Mouse (Mus musculus) lung, embryonic 16.5 days (tissue): ENCODE measurements around the gene Slc25a27. TPM values are rescaled to one million over a fixed set of nuclear protein-coding genes. Genes with fewer than 3 reads are reported as not detected.
A peak's percentile ranks its signal among the peaks of the same experiment; 100 is the strongest.

Experiments used
- ATAC-seq: fragments of 200-750 bp; cut with Nextera tagmentation; 2 replicates; pipeline ENCODE4 v1.8.0; 2017; ENCODE audit warnings: low read depth, mild to moderate bottlenecking, moderate library complexity
- H3K27ac ChIP-seq: fragments of 300-500 bp; sonication (generic); 2 replicates; pipeline ENCODE4 v1.5.1; 2014; ENCODE audit warnings: mild to moderate bottlenecking, control low read depth, low read length
- H3K27me3 ChIP-seq: fragments of 300-500 bp; sonication (generic); 2 replicates; pipeline ENCODE4 v1.6.1; 2014; ENCODE audit warnings: low read depth, low read length, mixed read lengths; ENCODE audit not compliant: control insufficient read depth, insufficient read depth
- H3K36me3 ChIP-seq: fragments of 300-500 bp; sonication (generic); 2 replicates; pipeline ENCODE4 v1.6.1; 2014; ENCODE audit warnings: low read length; ENCODE audit not compliant: control insufficient read depth, insufficient read depth
- H3K4me1 ChIP-seq: fragments of 300-500 bp; sonication (generic); replicated peaks from 2 replicates; pipeline ENCODE4 v1.6.1; 2014; ENCODE audit warnings: low read length, mixed read lengths; ENCODE audit not compliant: control insufficient read depth, insufficient read depth
- H3K4me2 ChIP-seq: fragments of 300-500 bp; sonication (generic); 2 replicates; pipeline ENCODE4 v1.6.1; 2014; ENCODE audit warnings: low read depth, low read length, control low read depth
- H3K4me3 ChIP-seq: fragments of 300-500 bp; sonication (generic); 2 replicates; pipeline ENCODE4 v1.5.1; 2014; ENCODE audit warnings: mild to moderate bottlenecking, low read length, control low read depth
- H3K9ac ChIP-seq: fragments of 300-500 bp; sonication (generic); 2 replicates; pipeline ENCODE4 v1.6.1; 2014; ENCODE audit warnings: low read length, control low read depth
- H3K9me3 ChIP-seq: fragments of 300-500 bp; sonication (generic); 2 replicates; pipeline ENCODE4 v1.6.1; 2016; ENCODE audit warnings: low read length; ENCODE audit not compliant: control insufficient read depth
- WGBS: fragments of 180-500 bp; shearing (Covaris S2); extraction: QIAGEN DNeasy Blood & Tissue Kit; methylation state at CpG from one replicate; pipeline ENCODE4 v1.1.7; 2014; 5-methylcytosine and 5-hydroxymethylcytosine counted together
- polyA plus RNA-seq: library from polyadenylated mRNA; unstranded; fragments of >200 nt; fragmentation: Nextera tagmentation; extraction: Ambion mirVana; gene quantifications from 2 replicates; pipeline ENCODE4 v1.2.1, GENCODE M21; 2015

The Slc25a27 gene
- polyA plus RNA-seq, 1 experiment from 2014 or later = 19.0 TPM

DNA sequence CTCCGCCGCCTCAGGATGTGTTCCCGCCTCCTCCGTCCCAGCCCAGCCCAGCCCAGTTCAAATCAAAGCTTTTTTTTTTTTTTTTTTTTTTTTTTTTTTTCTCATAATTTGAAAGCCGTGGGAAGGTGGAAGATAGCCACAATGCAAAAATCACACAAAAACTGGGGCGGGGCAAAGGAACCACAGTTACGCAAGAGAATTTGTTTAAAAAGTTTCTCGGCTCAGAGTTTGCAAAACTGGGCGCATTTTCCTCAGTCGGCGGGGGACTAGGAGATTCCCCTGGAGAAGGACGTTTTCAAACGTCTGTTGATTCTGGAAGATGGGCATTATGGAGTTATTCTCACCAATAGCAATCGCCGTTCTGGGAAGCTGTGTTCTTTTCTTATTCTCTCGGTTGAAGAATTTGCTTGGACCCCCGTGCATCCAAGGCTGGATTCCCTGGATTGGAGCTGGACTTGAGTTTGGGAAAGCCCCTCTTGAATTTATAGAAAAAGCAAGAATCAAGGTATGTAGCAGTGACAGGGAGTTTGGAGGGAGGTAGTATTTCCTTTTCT is 353 bp upstream of the Slc25a27 start, which contains the start of gene Cyp39a1:
Cyp39a1 (plus strand) TSS at position 136 of the 554 bp plus-strand sequence.
- peak within 1 kb of the TSS; percentile 76 for H3K27ac ChIP-seq
- H3K36me3 ChIP-seq = no peaks in the 10 kb centered on the region
- H3K9ac ChIP-seq = peak within 1 kb of the TSS; percentile 76
- H3K27me3 ChIP-seq = no peaks in the 10 kb centered on the region
- peak; percentile 9; the same call in 1 of the 2 replicates for ATAC-seq
- H3K4me2 ChIP-seq = peak within 1 kb of the TSS; percentile 81
- H3K4me3 ChIP-seq = peak within 1 kb of the TSS; percentile 76
- under 1% methylated on average over 17 of the region's 17 CpGs for WGBS
- H3K4me1 ChIP-seq = peaks cover 21% of the 10 kb centered on the region
- H3K9me3 ChIP-seq = no peaks in the 10 kb centered on the region

DNA sequence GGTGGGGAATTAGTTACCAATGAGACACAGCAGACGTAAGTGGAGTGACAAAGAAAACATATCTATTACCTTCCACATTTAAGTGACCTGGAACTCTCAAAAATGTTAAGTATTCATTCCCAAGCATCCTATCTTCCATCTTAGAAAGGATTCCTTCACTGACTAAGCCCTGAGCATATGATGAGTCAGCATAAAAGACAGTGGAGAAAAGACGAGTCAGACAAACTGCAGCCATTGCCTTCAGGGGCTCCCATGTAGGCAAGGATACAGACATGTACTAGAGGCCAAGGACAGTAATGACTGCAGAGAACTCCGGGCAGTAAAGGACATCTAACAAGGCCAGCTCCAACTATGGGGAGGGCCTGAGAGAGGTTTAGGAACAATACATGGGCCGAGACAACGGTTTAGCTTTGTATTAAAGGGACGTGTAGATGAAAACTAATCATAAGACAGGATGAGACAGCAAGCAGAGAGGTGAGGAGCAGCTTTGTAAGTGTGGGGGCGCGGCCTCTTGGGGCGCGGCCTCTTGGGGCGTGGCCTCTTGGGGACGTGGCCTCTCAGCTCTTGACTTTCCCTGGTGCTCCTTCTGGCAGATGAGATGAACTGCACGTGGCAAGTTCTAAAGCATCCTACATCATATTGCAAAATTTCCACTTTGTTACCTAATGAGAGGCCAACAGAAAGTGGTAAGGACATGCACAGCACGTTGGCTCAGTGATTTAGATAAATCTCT is 15.5 kb downstream of the Slc25a27 start:
- ATAC-seq = no peak
- H3K4me2 ChIP-seq = no peak overlapping the region
- 72% methylated on average over 14 of the region's 14 CpGs for WGBS
- H3K27me3 ChIP-seq = no peaks in the 10 kb centered on the region
- no peaks in the 10 kb centered on the region for H3K9me3 ChIP-seq
- H3K4me3 ChIP-seq = no peak overlapping the region
- H3K36me3 ChIP-seq = peaks cover 4% of the 10 kb centered on the region; the same call in 1 of the 2 replicates
- no peak overlapping the region for H3K27ac ChIP-seq
- H3K9ac ChIP-seq = no peak overlapping the region
- H3K4me1 ChIP-seq = no peaks in the 10 kb centered on the region

DNA sequence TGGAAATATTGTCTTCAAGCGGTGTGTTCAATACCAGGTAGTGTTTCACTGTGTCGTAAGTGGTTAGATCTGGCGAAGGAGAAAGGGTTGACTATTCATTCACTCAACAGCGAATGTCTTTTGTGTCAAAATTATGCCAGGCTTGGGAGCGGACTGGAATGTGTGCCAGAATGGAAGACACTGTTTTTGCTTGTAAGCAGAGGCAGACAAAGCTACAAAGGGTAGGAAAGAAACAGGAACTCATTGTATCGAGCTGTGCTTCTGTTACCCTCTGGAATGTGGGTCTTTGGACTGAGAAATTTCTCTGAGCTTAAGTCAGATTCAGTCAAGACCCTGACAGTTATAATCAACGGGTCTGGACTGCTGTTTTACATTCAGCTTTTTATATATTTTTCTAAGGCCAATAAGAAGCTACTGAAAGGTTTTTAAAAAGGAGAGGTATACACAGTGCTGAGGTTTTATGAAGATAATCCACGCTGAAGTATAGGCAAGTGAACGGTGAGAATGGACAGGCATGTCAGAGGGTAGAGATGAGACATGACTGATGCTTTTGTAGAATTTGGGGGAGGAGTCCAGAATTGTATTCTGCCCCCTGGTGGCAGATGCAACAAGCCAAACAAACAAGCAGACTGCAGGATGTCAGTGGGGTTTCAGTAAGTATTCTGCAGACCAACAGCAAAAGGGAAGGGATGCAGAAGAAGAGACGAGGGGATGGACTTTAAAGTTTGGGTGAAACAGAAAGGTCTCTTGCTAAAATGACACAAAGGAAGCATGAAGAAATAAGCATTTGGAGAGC is 17.2 kb downstream of the Slc25a27 start:
- Histone ChIP-seq H3K4me1 (peaks cover 1% of the 10 kb centered on the region), H3K36me3 (peaks cover 4% of the 10 kb centered on the region; the same call in 1 of the 2 replicates), H3K9me3 (no peaks in the 10 kb centered on the region), H3K4me2 (no peak overlapping the region), H3K4me3 (no peak overlapping the region), H3K27ac (no peak overlapping the region), H3K9ac (no peak overlapping the region), H3K27me3 (no peaks in the 10 kb centered on the region)
- 85% methylated on average over 10 of the region's 10 CpGs for WGBS
- no peak for ATAC-seq

DNA sequence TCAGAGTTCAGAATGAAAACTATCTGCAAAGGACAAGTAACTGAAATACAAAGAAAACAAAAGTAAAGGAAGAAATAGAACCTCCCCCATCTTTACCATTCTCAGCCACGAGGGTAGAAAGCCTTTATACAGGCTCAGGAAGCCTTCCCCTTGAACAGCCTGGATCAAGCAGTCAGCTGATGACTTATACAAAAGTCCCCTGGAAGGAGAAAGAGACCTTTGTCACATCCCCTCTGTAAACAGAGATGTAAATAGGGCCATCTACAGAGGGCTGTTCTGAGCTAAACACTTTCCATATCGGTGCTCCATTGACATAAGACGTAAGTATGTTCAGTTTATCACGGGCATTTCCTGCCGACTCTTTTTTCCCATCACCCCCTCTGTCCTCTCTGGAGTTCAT is 20.1 kb downstream of the Slc25a27 start:
- H3K9ac ChIP-seq = no peak overlapping the region
- no peak overlapping the region for H3K4me2 ChIP-seq
- no peak overlapping the region for H3K4me3 ChIP-seq
- no peaks in the 10 kb centered on the region for H3K9me3 ChIP-seq
- 53% methylated on average over 5 of the region's 5 CpGs for WGBS
- no peak overlapping the region for H3K27ac ChIP-seq
- no peaks in the 10 kb centered on the region for H3K27me3 ChIP-seq
- peaks cover 9% of the 10 kb centered on the region for H3K4me1 ChIP-seq
- peaks cover 4% of the 10 kb centered on the region for H3K36me3 ChIP-seq
- ATAC-seq = no peak

DNA sequence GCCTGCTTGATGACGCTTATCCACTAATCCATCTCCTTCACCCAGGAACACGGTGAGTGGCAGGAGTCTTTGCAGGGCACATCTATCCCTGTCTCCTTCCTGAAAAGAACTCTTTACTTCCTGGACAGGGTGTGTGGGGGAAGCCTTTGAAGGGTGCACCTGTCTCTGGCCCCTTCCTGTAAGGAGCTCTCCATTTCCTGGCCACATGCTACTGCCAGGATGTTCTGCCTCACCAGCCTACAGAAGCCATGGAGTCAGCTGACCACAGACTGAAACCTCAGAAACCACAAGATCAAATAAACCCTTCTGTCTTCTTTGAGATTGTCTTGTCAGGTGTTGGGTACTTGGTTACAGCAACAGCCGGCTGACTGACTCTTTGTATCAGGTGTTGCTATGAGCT is 21.9 kb downstream of the Slc25a27 start:
- H3K27ac ChIP-seq = peak overlapping the region; percentile 56; the same call in 1 of the 2 replicates
- H3K9me3 ChIP-seq = no peaks in the 10 kb centered on the region; the same call in 1 of the 2 replicates
- no peak overlapping the region for H3K4me2 ChIP-seq
- whole genome bisulfite sequencing = 82% methylated on average over 3 of the region's 3 CpGs
- no peak overlapping the region for H3K9ac ChIP-seq
- H3K4me3 ChIP-seq = no peak overlapping the region
- H3K27me3 ChIP-seq = no peaks in the 10 kb centered on the region
- H3K36me3 ChIP-seq = peaks cover 2% of the 10 kb centered on the region; the same call in 1 of the 2 replicates
- H3K4me1 ChIP-seq = peaks cover 9% of the 10 kb centered on the region
- ATAC-seq = no peak

DNA sequence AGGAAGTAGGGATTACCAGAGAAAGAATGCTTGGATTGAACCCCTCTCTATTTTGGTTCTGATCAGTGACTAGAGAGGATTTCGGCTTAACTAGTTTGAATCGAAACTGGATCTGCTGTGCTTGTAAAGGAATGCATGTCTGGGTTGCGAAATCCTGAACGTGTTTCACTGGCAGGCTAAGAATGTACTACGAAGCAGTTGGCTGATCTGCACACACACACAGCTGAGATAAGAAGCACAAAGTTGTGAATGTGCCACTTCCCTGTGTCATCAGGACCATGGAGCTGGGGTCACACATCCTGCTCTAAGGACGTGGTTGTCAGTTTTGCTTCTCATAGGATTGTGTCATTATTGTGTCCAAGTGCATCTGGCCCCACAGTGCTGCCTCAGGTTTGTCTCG is 22.6 kb downstream of the Slc25a27 start:
- Histone ChIP-seq H3K4me3 (no peak overlapping the region), H3K9ac (no peak overlapping the region), H3K4me1 (peaks cover 9% of the 10 kb centered on the region), H3K27ac (peak overlapping the region; percentile 56), H3K9me3 (no peaks in the 10 kb centered on the region; the same call in 1 of the 2 replicates), H3K27me3 (no peaks in the 10 kb centered on the region), H3K4me2 (peak overlapping the region; percentile 21; the same call in 1 of the 2 replicates), H3K36me3 (peaks cover 2% of the 10 kb centered on the region; the same call in 1 of the 2 replicates)
- ATAC-seq = peak; percentile 90
- 23% methylated on average over 7 of the region's 7 CpGs for WGBS

DNA sequence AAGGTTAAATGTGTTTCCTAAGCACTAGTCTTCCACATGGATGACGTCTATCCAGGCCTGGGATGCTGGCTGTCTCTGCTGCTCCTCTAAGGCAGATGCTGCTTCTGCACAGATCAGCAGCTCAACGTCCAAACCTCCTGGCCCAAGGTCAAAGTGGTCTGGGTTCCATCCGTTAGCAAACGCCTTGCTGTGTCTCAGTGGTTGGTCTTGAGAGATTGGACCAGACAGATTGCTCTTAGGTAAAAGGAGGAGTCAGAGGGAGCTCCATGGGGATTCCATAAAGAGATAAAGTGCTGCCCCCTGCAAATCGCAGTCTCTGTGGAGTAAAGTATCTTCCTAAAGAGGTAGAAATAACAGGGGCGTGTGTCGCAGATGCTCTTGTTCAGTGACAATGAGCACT is 23.8 kb downstream of the Slc25a27 start:
- ATAC-seq = no peak
- no peak overlapping the region for H3K4me3 ChIP-seq
- 66% methylated on average over 7 of the region's 7 CpGs for WGBS
- H3K27ac ChIP-seq = no peak overlapping the region
- peaks cover 9% of the 10 kb centered on the region for H3K4me1 ChIP-seq
- no peak overlapping the region for H3K4me2 ChIP-seq
- H3K9me3 ChIP-seq = no peaks in the 10 kb centered on the region; the same call in 1 of the 2 replicates
- no peaks in the 10 kb centered on the region for H3K27me3 ChIP-seq
- H3K36me3 ChIP-seq = peaks cover 2% of the 10 kb centered on the region; the same call in 1 of the 2 replicates
- no peak overlapping the region for H3K9ac ChIP-seq

DNA sequence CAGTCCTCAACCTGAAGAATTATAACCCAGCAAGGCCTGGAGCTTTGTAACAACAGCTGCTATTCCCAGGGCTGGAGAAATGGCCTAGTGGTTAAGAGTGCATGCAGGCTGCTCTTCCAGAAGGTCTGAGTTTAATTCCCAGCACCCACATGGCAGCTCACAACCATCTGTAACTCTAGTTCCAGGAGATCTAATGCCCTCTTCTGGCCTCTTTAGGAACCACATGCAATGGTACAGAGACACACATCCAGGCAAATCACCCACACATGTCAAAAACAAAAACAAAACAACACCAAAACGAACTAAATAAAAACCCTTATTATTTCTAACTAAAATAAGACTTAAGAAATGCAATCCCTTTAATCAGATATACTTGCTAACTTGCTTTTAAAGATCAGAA is 26.2 kb downstream of the Slc25a27 start:
- no peaks in the 10 kb centered on the region; the same call in 1 of the 2 replicates for H3K9me3 ChIP-seq
- ATAC-seq = no peak

DNA sequence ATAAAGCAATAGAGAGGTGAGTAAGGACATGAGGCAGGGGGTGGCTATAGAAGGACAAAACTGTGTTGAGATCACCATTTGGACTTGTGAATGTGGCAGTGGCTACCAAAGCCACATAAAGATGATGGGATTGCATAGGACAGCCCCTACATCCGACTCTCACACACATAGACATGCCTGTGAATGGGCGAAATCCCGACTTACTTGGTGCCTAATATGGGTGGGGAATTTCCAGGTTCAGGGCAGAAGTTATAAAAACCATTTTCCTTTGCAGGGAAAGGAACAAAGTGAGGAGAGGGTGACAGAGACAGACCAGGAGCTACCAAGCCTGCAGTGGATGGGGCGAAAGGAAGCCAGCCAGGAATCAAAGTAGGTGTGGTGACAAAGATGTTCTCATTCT is 29.9 kb downstream of the Slc25a27 start:
- H3K9ac ChIP-seq = no peak overlapping the region
- ATAC-seq = no peak
- H3K27ac ChIP-seq = no peak overlapping the region
- H3K27me3 ChIP-seq = no peaks in the 10 kb centered on the region
- no peak overlapping the region for H3K4me3 ChIP-seq
- H3K4me1 ChIP-seq = no peaks in the 10 kb centered on the region
- no peak overlapping the region for H3K4me2 ChIP-seq
- H3K36me3 ChIP-seq = no peaks in the 10 kb centered on the region
- no peaks in the 10 kb centered on the region; the same call in 1 of the 2 replicates for H3K9me3 ChIP-seq
- 85% methylated on average over 4 of the region's 4 CpGs for WGBS

More for the DNA sequence above, 26.2 kb downstream of the Slc25a27 start:
- H3K9ac ChIP-seq = no peak overlapping the region
- H3K4me3 ChIP-seq = no peak overlapping the region
- WGBS = 70% methylated on average over 1 of the region's 1 CpGs
- peaks cover 9% of the 10 kb centered on the region for H3K4me1 ChIP-seq
- no peak overlapping the region for H3K27ac ChIP-seq
- no peaks in the 10 kb centered on the region; the same call in 1 of the 2 replicates for H3K36me3 ChIP-seq
- H3K4me2 ChIP-seq = no peak overlapping the region
- no peaks in the 10 kb centered on the region for H3K27me3 ChIP-seq
